Mouse (Mus musculus): ENCODE data around the gene Kif3a. TPM values are rescaled to one million over a fixed set of nuclear protein-coding genes. Genes with fewer than 3 reads are reported as not detected.

Gene Kif3a
- total RNA-seq, 1 experiment from 2014 or later = 27.0 TPM

DNA sequence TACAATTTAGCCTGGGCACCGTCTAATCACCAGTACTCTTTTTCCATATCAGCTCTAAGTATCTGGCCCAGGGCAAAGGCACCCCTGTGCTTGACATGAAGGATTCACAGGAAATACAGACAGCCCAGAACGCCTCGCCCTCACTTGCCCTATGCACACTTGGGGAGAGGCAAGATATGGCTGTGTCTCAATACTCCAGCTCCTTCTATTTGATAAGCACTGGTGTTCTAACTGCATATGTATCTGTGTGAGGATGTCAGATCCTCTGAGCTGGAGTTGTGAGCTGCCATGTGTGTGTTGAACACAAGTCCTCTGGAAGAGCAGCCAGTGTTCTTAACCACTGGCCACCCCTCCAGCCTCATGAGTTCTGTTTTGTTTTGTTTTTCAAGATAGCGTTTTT lies 84.3 kb downstream of the Kif3a start:
- no peak for DNase-seq

Other genes with a start within 250 kb of the Kif3a start
- 12.7 and 14.2 TPM in 2 replicates for gene Zcchc10, start 242.7 kb upstream of the Kif3a start, total RNA-seq (2021)
- 156 and 173 TPM in 2 replicates for gene Aff4, start 216.5 kb upstream of the Kif3a start, total RNA-seq (2021)
- gene Leap2, start 144.2 kb upstream of the Kif3a start, total RNA-seq (2021) = not detected in 2 replicates
- 989 and 1,060 TPM in 2 replicates for gene Uqcrq, start 136.5 kb upstream of the Kif3a start, total RNA-seq (2021)
- 1.4 and 2.2 TPM in 2 replicates for gene Gdf9, start 136.4 kb upstream of the Kif3a start, total RNA-seq (2021)
- gene Gm10447, start 110.3 kb upstream of the Kif3a start, total RNA-seq (2021) = 0.30 TPM in 1 of 2 replicates, not detected in the other
- gene Shroom1, start 110.2 kb upstream of the Kif3a start, total RNA-seq (2021) = 3.4 and 4.6 TPM in 2 replicates
- not detected in 2 replicates for gene Gm9837, start 96.9 kb upstream of the Kif3a start, total RNA-seq (2021)
- not detected in 2 replicates for gene Gm9945, start 87.2 kb upstream of the Kif3a start, total RNA-seq (2021)
- 0.30 and 0.33 TPM in 2 replicates for gene Sowaha, start 87.1 kb upstream of the Kif3a start, total RNA-seq (2021)
- gene Sept8, start 48.1 kb upstream of the Kif3a start, total RNA-seq (2021) = 44.5 and 44.6 TPM in 2 replicates
- gene Il4, start 51.3 kb downstream of the Kif3a start, total RNA-seq (2021) = not detected in 2 replicates
- gene Il13, start 67.3 kb downstream of the Kif3a start, total RNA-seq (2021) = not detected in 2 replicates
- 19.7 and 22.0 TPM in 2 replicates for gene Rad50, start 139.9 kb downstream of the Kif3a start, total RNA-seq (2021)
- not detected in 2 replicates for gene Il5, start 153.4 kb downstream of the Kif3a start, total RNA-seq (2021)
- 30.4 and 33.8 TPM in 2 replicates for gene Irf1, start 202.6 kb downstream of the Kif3a start, total RNA-seq (2021)
- 1.9 TPM in 1 of 2 replicates, not detected in the other for gene Gm17334, start 205.8 kb downstream of the Kif3a start, total RNA-seq (2021)

All from adrenal gland, postnatal 25 days (tissue).